Mouse (Mus musculus) stomach, embryonic 15.5 days (tissue): ENCODE results near the gene Akap13. TPM values are rescaled to one million over a fixed set of nuclear protein-coding genes. Genes with fewer than 3 reads are reported as not detected.

ENCODE experiments used
- ATAC-seq: fragments of 200-750 bp; cut with Nextera tagmentation; 2 replicates; pipeline ENCODE4 v1.8.0; 2017; ENCODE audit warnings: low read depth, moderate number of reproducible peaks, moderate TSS enrichment; ENCODE audit not compliant: insufficient read depth, low FRiP score
- H3K27ac ChIP-seq: fragments of 300-500 bp; sonication (generic); 2 replicates; pipeline ENCODE4 v1.5.1; 2015; ENCODE audit warnings: mild to moderate bottlenecking, inconsistent platforms
- H3K27me3 ChIP-seq: fragments of 300-500 bp; sonication (generic); replicated peaks from 2 replicates; pipeline ENCODE4 v1.6.1; 2015; ENCODE audit warnings: inconsistent platforms
- H3K36me3 ChIP-seq: fragments of 300-500 bp; sonication (generic); 2 replicates; pipeline ENCODE4 v1.6.1; 2015; ENCODE audit warnings: inconsistent platforms
- H3K4me1 ChIP-seq: fragments of 300-500 bp; sonication (generic); 2 replicates; pipeline ENCODE4 v1.6.1; 2015; ENCODE audit warnings: inconsistent platforms
- H3K4me2 ChIP-seq: fragments of 300-500 bp; sonication (generic); 2 replicates; pipeline ENCODE4 v1.6.1; 2015; ENCODE audit warnings: mild to moderate bottlenecking, inconsistent platforms
- H3K4me3 ChIP-seq: fragments of 300-500 bp; sonication (generic); replicated peaks from 2 replicates; pipeline ENCODE4 v1.5.1; 2015; ENCODE audit warnings: inconsistent platforms
- H3K9ac ChIP-seq: fragments of 300-500 bp; sonication (generic); 2 replicates; pipeline ENCODE4 v1.6.1; 2015; ENCODE audit warnings: inconsistent platforms
- H3K9me3 ChIP-seq: fragments of 300-500 bp; sonication (generic); 2 replicates; pipeline ENCODE4 v1.6.1; 2016; ENCODE audit warnings: inconsistent platforms
- WGBS: fragments of 180-500 bp; shearing (Covaris S2); methylation state at CpG from one replicate; pipeline ENCODE4 v1.1.7; 2015; 5-methylcytosine and 5-hydroxymethylcytosine counted together
- microRNA-seq: library from miRNA; unstranded; fragments of <30 nt; microRNA quantifications from one replicate; pipeline ENCODE4, GENCODE M21; 2016
- polyA plus RNA-seq: library from polyadenylated mRNA; unstranded; fragments of >200 nt; fragmentation: Nextera tagmentation; extraction: Ambion mirVana; gene quantifications from 2 replicates; pipeline ENCODE4 v1.2.1, GENCODE M21; 2015

The Akap13 gene
- polyA plus RNA-seq, 1 experiment from 2014 or later: 38.6 TPM

DNA sequence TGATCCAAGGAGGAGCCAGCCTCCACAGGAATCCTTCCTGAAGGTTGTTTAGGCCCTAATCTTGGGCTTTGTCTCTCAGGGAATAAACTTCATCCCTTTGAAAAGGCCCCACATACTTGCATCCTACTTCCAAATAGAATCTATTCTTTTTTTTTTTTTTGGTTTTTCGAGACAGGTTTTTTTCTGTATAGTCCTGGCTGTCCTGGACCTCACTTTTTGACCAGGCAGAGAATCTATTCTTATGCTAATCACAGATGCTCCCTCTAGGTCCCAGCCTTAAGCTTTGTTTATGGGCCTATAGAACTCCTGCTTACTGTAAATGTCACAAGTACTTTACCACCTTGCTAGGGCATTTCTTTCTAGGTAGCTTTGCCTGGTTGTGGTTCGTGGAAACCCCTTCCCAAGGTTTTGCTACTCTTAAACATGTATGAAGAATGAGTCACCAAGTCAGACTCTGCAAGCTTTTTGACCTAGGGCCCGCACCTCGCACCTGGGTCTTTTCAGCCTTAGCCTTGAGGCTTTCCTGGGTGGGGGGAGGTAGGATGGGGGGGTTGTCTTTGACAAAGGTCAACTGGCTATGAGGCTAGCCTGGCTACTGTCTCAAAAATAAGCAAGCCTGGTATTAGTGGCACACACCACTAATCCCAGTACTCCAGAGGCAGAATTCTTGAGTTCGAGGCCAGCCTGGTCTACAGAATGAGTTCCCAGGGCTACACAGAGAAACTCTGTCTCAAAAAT is 346.5 kb downstream of the Akap13 start:
- Histone ChIP-seq H3K4me2 (no peak overlapping the region), H3K27ac (no peak overlapping the region), H3K36me3 (no peaks in the 10 kb centered on the region), H3K27me3 (no peaks in the 10 kb centered on the region), H3K4me3 (no peak overlapping the region), H3K4me1 (0 out of 2 replicates have a peak, but pooled peaks cover 8% of the 10 kb centered on the region), H3K9me3 (no peaks in the 10 kb centered on the region), H3K9ac (no peak overlapping the region)
- WGBS: 86% methylated on average over 5 of the region's 5 CpGs
- no peak for ATAC-seq

DNA sequence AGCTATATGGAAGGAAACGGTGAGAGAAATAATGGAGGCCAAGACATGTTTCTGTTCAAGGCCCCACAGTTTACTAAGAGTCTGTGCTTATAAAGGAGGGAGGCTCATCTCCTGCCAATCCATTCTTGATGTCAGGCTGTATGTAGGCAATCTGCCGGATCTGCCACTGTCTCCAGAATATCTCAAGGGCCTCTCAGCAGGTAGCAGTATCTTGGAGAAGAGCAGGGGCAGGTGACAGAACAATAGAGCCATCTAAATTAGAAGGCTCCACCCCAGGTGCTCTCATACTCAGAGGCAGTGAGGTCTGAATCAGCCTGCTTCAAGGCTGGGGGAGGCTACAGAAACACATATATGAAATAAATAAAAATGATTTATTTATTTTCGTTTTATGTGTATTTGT is 347.6 kb downstream of the Akap13 start:
- Histone ChIP-seq H3K36me3 (no peaks in the 10 kb centered on the region), H3K9me3 (no peaks in the 10 kb centered on the region), H3K27me3 (no peaks in the 10 kb centered on the region), H3K4me2 (no peak overlapping the region), H3K4me1 (peaks cover 14% of the 10 kb centered on the region; the same call in 1 of the 2 replicates), H3K27ac (no peak overlapping the region), H3K9ac (no peak overlapping the region), H3K4me3 (no peak overlapping the region)
- 80% methylated on average over 3 of the region's 3 CpGs for WGBS
- no peak for ATAC-seq

Small RNA genes lying within 50 kb of the gene (microRNA-seq; reads per million reads assigned to microRNA genes)
- gene Gm23251: not detected

Other genes with a start within 250 kb of the Akap13 start
- gene Sv2b, start 146.3 kb upstream of the Akap13 start, polyA plus RNA-seq: 3.0 and 3.1 TPM in 2 replicates